Mouse (Mus musculus) E14TG2a.4 (cell line): ENCODE measurements at regions not wholly inside any gene's neighbourhood (a gene's known extent, or its start where the extent isn't known, plus 50 kb on each side); places are given as distances from the start of the nearest gene placed in this dataset.

Experiments used
- H3K27me3 ChIP-seq: 2 replicates; pipeline ENCODE4 v1.6.1; 2014; ENCODE audit warnings: low read length, control low read depth; ENCODE audit not compliant: insufficient read depth
- H3K36me3 ChIP-seq: 2 replicates; pipeline ENCODE4 v1.6.1; 2014; ENCODE audit warnings: low read length, control low read depth; ENCODE audit not compliant: insufficient read depth
- H3K4me1 ChIP-seq: replicated peaks from 2 replicates; pipeline ENCODE4 v1.6.1; 2014; ENCODE audit warnings: low read depth, low read length, control low read depth
- H3K4me3 ChIP-seq: replicated peaks from 2 replicates; pipeline ENCODE4 v1.5.1; 2014; ENCODE audit warnings: mild to moderate bottlenecking, low read length
- H3K9me3 ChIP-seq: 2 replicates; pipeline ENCODE4 v1.6.1; 2014; ENCODE audit warnings: low read length, control low read depth
- CTCF ChIP-seq: conservative IDR thresholded peaks from 2 replicates; pipeline ENCODE4 v1.5.1; 2014; ENCODE audit warnings: low read length
- NANOG ChIP-seq: IDR thresholded peaks from 2 replicates; pipeline ENCODE4 v1.6.1; 2014; ENCODE audit warnings: borderline replicate concordance, low read length, mixed read lengths
- POU5F1 ChIP-seq: IDR thresholded peaks from 2 replicates; pipeline ENCODE4 v1.6.1; 2014; ENCODE audit warnings: low read length, borderline replicate concordance

DNA sequence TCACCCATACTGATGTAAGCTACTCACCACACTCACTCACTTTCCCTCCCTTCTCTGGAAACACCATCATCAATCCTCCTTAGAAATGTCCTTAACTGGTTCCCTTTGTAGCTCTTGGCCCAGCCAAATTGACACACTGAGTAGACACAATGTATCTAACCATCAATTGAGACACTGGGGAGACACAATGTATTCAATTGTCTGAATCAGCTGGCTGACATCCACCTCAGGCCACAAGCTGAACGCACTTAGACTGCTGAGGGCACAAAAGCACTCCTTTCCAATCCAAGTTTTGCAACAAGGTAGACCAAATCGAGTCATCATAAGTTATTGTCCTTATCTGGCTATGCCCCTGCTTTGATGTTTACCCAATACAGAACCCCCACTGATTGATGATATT lies 1257.0 kb upstream of the A1bg start:
- Histone ChIP-seq H3K27me3 (no peaks in the 10 kb centered on the region), H3K36me3 (peaks cover 95% of the 10 kb centered on the region), H3K4me1 (peaks cover 41% of the 10 kb centered on the region), H3K9me3 (no peaks in the 10 kb centered on the region), H3K4me3 (no peak overlapping the region)
- no peak for TF ChIP-seq POU5F1
- no peak for TF ChIP-seq CTCF
- no peak for TF ChIP-seq NANOG

DNA sequence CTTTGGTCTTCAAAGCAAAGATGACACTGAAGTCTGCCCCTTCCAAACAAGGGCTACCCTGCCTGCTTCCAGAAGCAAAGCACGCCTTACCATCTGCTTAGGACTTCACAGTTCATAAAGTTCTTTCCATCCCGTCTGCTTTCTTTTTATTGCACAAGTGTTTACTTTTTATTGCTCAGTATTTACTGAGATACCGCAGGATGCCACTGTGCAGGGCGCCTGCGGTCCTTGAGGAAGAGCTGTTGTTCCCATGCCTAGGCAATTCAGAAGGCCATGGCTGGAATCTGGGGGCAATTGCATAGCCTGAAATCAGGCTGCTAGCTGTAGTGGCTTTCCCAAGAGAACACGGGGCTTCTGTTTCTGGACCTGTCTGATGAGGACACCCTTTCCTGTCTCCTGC lies 1255.8 kb upstream of the A1bg start:
- H3K27me3 ChIP-seq, result no peaks in the 10 kb centered on the region
- no peaks in the 10 kb centered on the region for H3K9me3 ChIP-seq
- H3K4me3 ChIP-seq, result no peak overlapping the region
- TF ChIP-seq CTCF, result no peak
- TF ChIP-seq NANOG, result no peak
- no peak for TF ChIP-seq POU5F1
- peaks cover 45% of the 10 kb centered on the region for H3K4me1 ChIP-seq
- H3K36me3 ChIP-seq, result peaks cover 91% of the 10 kb centered on the region

DNA sequence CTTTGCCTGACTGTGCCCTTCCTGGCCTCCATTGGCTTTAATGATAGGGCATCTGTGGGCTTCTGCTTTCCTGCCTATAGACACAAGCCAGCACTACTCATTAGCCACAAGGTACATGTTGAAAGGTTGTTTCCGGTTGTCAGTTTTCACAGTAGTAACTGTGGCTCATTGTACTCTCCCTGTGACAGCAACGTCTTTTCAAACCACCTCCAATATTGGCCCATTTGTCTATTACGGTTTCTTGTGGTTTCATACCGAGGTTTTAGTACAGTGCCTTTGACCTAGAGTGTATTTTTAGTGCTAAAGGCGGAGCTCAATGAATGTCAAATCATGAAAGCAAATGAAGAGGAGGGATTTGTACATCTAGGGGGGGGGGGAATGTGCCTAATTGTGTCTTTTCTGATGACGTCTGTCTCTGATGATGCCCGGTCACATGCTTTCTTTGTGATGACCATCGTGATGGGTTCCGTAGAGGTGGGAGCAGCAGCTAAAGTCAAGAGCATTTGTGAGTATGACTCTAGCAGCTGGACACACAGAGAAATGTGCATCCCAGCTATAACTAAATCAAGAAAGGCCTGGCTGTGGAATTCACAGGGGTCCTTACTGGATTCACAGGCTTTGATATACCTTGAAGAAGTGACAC lies 1255.1 kb upstream of the A1bg start:
- H3K9me3 ChIP-seq, result no peaks in the 10 kb centered on the region

DNA sequence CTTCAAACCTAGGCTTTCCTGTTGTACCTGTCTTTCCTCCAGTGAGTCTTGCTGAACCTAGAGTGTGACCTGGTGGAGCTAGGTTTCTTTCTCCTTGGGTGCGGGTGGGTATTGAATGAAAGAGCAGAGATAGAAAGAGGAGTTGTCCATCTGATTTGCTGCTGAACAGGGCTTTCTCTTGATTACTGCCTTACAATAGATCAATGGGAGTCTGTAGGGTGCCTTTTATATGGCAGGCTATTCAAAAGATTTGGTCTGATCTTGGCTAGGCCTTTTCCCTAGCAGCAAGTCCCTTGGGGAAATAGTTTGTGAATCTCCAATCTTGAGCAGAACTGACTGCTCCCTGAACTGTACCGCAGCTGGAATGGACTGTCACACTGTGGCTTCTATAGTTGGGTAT lies 1253.3 kb upstream of the A1bg start:
- peak; percentile 13; the same call in 1 of the 2 replicates for TF ChIP-seq NANOG
- no peak for TF ChIP-seq CTCF
- no peak overlapping the region for H3K4me3 ChIP-seq
- H3K4me1 ChIP-seq, result peaks cover 46% of the 10 kb centered on the region
- H3K27me3 ChIP-seq, result no peaks in the 10 kb centered on the region
- peaks cover 91% of the 10 kb centered on the region for H3K36me3 ChIP-seq
- H3K9me3 ChIP-seq, result no peaks in the 10 kb centered on the region

More for the DNA sequence above, 1255.1 kb upstream of the A1bg start:
- Histone ChIP-seq H3K27me3 (no peaks in the 10 kb centered on the region), H3K4me3 (no peak overlapping the region), H3K4me1 (peaks cover 43% of the 10 kb centered on the region), H3K36me3 (peaks cover 91% of the 10 kb centered on the region)
- TF ChIP-seq NANOG, result no peak
- no peak for TF ChIP-seq CTCF
- TF ChIP-seq POU5F1, result no peak

DNA sequence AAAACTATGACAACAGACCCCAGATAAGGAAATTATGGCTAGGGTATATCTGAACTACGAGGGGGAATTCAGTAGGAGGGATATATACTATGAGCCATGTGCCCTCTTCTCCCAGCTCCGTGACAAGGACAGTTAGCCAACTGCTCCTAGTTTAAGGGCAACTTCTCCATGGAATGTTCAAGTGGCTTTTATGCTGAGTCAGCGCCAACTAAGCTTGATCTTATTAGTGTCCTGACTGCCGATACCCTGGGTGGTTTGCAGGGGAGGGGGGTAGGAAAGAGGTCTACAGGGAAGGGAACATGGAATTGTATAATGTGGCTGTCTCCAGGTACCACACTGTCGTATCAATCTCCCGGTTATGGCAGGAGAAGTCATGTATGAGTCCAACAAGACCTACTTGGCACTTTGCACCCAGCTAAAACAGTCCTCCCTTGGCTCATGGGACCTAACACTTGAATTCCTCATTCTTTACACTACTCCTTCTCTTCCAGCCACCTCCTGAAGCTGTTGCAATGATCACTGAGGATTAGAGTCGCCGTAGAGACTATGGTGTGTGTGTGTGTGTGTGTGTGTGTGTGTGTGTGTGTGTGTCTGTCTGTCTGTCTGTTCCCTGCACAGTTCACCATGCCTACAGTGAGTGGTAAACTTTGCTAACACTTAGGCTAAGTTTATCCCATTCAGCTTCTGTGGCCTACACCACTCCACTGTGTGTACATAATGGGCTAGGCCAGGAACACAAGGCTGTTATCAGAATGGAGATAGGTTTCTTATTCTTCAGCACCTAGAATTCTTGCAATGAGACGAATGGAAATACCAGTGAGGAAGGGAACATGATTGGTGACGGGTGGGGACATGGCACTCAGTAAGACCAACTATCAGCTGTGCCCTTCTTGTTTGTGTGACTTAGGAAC lies 1251.1 kb upstream of the A1bg start:
- Histone ChIP-seq H3K4me3 (no peak overlapping the region), H3K27me3 (no peaks in the 10 kb centered on the region), H3K36me3 (peaks cover 90% of the 10 kb centered on the region), H3K9me3 (no peaks in the 10 kb centered on the region), H3K4me1 (peaks cover 53% of the 10 kb centered on the region)
- no peak for TF ChIP-seq CTCF
- no peak for TF ChIP-seq POU5F1
- no peak for TF ChIP-seq NANOG

DNA sequence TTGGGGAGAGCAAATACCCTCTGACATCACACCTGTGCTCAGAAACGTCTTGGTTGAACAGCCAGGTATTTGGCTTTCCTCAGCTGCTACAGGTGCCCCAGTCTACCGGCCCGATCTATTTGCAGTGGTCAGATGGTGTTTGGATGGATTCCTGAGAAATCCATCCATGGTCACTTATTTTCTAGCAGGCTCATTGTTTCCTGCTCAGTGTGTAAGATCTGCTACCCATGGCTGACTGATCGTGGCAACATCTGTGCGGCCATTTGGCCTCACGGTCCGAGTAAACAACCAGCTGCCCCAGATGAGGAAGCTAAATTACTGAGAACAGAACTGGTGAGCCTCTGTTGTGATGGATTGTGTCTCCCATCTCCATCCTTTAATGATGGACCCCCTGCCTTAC lies 1248.8 kb upstream of the A1bg start:
- H3K4me1 ChIP-seq, result peaks cover 49% of the 10 kb centered on the region
- H3K27me3 ChIP-seq, result no peaks in the 10 kb centered on the region
- TF ChIP-seq POU5F1, result no peak
- TF ChIP-seq NANOG, result no peak
- no peak for TF ChIP-seq CTCF
- no peaks in the 10 kb centered on the region for H3K9me3 ChIP-seq
- H3K36me3 ChIP-seq, result peaks cover 90% of the 10 kb centered on the region
- H3K4me3 ChIP-seq, result no peak overlapping the region

DNA sequence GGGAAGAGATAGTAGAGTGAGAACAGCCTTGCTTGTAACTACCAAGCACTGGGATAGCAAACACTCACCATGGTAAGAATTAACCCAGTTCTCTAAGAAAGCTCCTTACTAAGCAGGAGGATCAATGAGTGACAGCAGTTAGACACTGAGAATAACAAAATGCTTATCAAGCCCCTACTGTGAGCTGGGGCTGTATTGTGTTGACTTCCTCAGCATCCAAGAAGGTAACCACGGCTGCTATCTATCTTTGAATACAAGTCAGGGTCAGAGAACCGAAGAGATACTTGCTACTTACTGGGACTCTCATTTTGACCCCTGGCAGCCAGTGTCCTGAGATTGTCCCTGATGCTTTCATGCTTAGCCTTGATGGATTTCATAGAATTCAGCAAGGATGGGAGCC lies 1248.4 kb upstream of the A1bg start:
- peaks cover 90% of the 10 kb centered on the region for H3K36me3 ChIP-seq
- H3K27me3 ChIP-seq, result no peaks in the 10 kb centered on the region
- H3K9me3 ChIP-seq, result no peaks in the 10 kb centered on the region
- no peak overlapping the region for H3K4me3 ChIP-seq
- peaks cover 44% of the 10 kb centered on the region for H3K4me1 ChIP-seq
- no peak for TF ChIP-seq CTCF

DNA sequence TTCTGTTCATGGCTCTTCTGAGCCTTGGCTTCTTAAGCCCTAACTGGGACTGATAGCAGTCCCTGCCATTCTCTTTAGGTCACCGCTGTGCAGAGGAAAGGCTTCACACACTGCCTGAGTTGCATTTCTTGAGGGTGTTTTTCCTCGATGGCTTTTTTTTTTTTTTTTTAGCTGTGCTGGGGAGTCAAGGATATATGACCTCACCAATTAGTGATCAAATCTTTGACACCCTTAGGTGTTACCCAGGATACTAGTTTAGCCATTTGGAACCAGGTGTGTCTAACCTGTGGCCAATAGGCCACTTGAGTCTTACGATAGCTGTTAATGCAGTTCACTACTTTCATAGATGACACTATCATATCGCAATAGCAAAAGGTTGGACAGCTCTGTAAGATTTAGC lies 1247.5 kb upstream of the A1bg start:
- Histone ChIP-seq H3K4me3 (no peak overlapping the region), H3K9me3 (no peaks in the 10 kb centered on the region), H3K27me3 (no peaks in the 10 kb centered on the region), H3K36me3 (peaks cover 90% of the 10 kb centered on the region), H3K4me1 (peaks cover 36% of the 10 kb centered on the region)
- TF ChIP-seq CTCF, result no peak
- TF ChIP-seq NANOG, result no peak
- no peak for TF ChIP-seq POU5F1

DNA sequence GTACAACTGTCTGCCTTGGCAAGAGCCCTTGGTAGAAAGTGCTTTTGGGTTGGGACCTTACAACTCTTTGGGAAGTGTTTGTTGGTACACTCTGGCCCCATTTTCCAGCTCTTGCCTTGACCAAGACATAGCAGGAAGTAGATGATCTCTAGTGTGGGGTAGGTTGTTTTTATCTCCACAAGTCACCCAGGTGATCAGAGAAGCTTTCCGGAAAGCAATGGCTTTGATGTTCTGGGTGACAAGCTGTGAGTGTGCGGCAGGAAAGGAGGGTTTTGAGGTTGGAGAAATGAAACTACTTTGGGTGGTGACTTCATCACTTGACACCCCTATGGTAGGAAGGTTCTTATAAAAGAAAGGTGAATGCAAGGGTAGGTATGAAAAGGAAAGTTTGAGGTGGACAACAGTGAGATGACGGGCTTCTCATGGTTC lies 1246.8 kb upstream of the A1bg start:
- no peaks in the 10 kb centered on the region for H3K9me3 ChIP-seq
- no peaks in the 10 kb centered on the region for H3K27me3 ChIP-seq
- TF ChIP-seq POU5F1, result no peak
- TF ChIP-seq CTCF, result no peak
- no peak for TF ChIP-seq NANOG
- H3K36me3 ChIP-seq, result peaks cover 96% of the 10 kb centered on the region
- H3K4me3 ChIP-seq, result no peak overlapping the region
- peaks cover 38% of the 10 kb centered on the region for H3K4me1 ChIP-seq
